Mouse (Mus musculus) heart, embryonic 14.5 days (tissue): ENCODE results near the gene F7. TPM values are rescaled to one million over a fixed set of nuclear protein-coding genes. Genes with fewer than 3 reads are reported as not detected.

Experiments used
- polyA plus RNA-seq: library from polyadenylated mRNA; unstranded; fragments of >200 nt; fragmentation: Nextera tagmentation; extraction: Ambion mirVana; gene quantifications from 2 replicates; pipeline ENCODE4 v1.2.1, GENCODE M21; 2014

Gene F7
- polyA plus RNA-seq, 1 experiment from 2014 or later: not detected

Other genes starting within 250 kb of the F7 start
- gene Mcf2l, start 152.2 kb upstream of the F7 start, polyA plus RNA-seq: 12.4 and 13.4 TPM in 2 replicates
- gene F10, start 11.3 kb downstream of the F7 start, polyA plus RNA-seq: 0.96 and 1.2 TPM in 2 replicates
- 0.28 and 0.54 TPM in 2 replicates for gene Proz, start 34.9 kb downstream of the F7 start, polyA plus RNA-seq
- 22.5 and 23.2 TPM in 2 replicates for gene Pcid2, start 79.4 kb downstream of the F7 start, polyA plus RNA-seq
- gene Cul4a, start 79.6 kb downstream of the F7 start, polyA plus RNA-seq: 109 and 114 TPM in 2 replicates
- gene Lamp1, start 133.1 kb downstream of the F7 start, polyA plus RNA-seq: 355 and 361 TPM in 2 replicates
- gene Grtp1, start 174.6 kb downstream of the F7 start, polyA plus RNA-seq: 19.6 and 21.3 TPM in 2 replicates
- gene Adprhl1, start 228.1 kb downstream of the F7 start, polyA plus RNA-seq: 225 and 239 TPM in 2 replicates